Mouse (Mus musculus): ENCODE data around the gene Clnk. TPM values are rescaled to one million over a fixed set of nuclear protein-coding genes. Genes with fewer than 3 reads are reported as not detected.

The Clnk gene
- polyA plus RNA-seq, 1 experiment from 2014 or later = 0.29 TPM

DNA sequence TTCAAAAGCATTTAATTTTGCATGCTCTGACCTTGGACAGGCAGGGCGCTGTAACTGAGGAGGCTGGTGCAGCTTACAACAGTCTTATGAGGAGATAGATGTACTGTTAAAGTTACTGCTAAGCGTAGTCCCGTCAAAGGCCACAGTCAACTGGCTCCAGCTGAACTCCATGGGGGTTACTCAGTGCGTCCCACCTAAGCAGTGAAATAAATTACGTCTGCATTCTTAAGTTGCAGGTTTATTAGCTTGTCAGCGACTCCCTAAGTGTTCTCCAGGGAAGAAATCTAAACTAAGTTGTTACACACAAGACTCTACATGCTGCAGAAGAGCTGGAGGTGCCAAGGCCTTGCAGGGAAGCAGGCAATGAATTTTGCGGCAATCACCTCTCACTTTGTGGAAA is 77.7 kb downstream of the Clnk start:
- H3K9me3 ChIP-seq (ENCODE audit: control insufficient read depth, low read depth, low read length) = no peaks in the 10 kb centered on the region
- H3K4me2 ChIP-seq (replicated peaks; ENCODE audit: low read depth, low read length) = no peak overlapping the region
- H3K27me3 ChIP-seq (ENCODE audit: control insufficient read depth, insufficient read depth, low read length) = no peaks in the 10 kb centered on the region
- 69% methylated on average over 7 of the region's 7 CpGs for WGBS
- H3K36me3 ChIP-seq (ENCODE audit: control insufficient read depth, insufficient read depth, low read length) = no peaks in the 10 kb centered on the region
- H3K9ac ChIP-seq (replicated peaks; ENCODE audit: low read depth, low read length) = no peak overlapping the region
- no peaks in the 10 kb centered on the region for H3K4me1 ChIP-seq (ENCODE audit: control insufficient read depth, insufficient read depth, low read length)
- no peak for ATAC-seq (ENCODE audit: insufficient number of reproducible peaks, insufficient read depth, low FRiP score, low read depth)
- H3K4me3 ChIP-seq (ENCODE audit: low read depth, low read length) = no peak overlapping the region
- no peak overlapping the region for H3K27ac ChIP-seq (ENCODE audit: low read length)

DNA sequence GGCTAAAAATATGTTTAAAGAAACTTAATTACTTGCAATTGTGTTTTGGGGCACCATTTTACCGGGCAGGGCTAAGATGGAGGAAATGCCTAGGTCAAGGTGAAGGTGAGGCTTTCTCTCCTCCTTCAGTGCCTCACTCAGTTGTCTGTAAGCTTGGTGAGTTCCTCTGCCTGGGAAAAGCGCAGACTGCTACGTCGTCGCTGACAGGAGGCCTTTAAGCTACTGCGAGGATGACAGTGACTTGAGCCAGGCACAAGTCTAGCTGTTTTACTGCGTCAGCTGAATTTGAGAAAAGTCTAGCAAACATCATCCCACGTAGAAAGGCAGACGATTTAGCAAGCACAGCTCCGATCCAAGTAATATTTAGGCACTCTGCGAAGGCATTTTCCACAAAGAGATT is 81.5 kb downstream of the Clnk start:
- WGBS = 42% methylated on average over 11 of the region's 11 CpGs
- H3K36me3 ChIP-seq (ENCODE audit: control insufficient read depth, insufficient read depth, low read length) = no peaks in the 10 kb centered on the region
- H3K4me2 ChIP-seq (replicated peaks; ENCODE audit: low read depth, low read length) = no peak overlapping the region
- no peaks in the 10 kb centered on the region for H3K27me3 ChIP-seq (ENCODE audit: control insufficient read depth, insufficient read depth, low read length)
- no peak overlapping the region for H3K27ac ChIP-seq (ENCODE audit: low read length)
- no peak overlapping the region for H3K4me3 ChIP-seq (ENCODE audit: low read depth, low read length)
- ATAC-seq (ENCODE audit: insufficient number of reproducible peaks, insufficient read depth, low FRiP score, low read depth) = no peak
- no peak overlapping the region for H3K9ac ChIP-seq (replicated peaks; ENCODE audit: low read depth, low read length)
- H3K4me1 ChIP-seq (ENCODE audit: control insufficient read depth, insufficient read depth, low read length) = no peaks in the 10 kb centered on the region
- no peaks in the 10 kb centered on the region for H3K9me3 ChIP-seq (ENCODE audit: control insufficient read depth, low read depth, low read length)

DNA sequence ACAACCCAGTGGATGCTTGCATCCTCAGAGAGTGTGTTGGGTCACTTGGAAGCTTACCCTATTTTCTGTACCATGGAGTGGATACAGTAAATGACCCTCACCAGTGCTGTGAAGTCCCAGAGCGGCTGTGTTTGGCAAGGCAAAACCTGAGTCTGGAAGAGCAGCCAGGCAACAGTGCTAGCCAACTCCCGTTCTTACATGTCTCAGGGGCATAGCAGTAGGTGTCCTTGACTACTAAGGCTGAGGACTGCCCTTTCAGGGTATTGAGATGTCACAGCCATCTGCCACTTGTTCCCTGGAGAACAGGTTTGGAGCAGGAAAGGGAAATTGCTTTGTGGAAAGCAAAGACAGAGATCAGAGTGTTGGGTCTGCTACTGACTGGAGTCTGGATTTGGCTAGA is 85.5 kb downstream of the Clnk start:
- Histone ChIP-seq H3K27me3 (ENCODE audit: control insufficient read depth, insufficient read depth, low read length) (no peaks in the 10 kb centered on the region), H3K4me1 (ENCODE audit: control insufficient read depth, insufficient read depth, low read length) (no peaks in the 10 kb centered on the region), H3K9ac (replicated peaks; ENCODE audit: low read depth, low read length) (no peak overlapping the region), H3K36me3 (ENCODE audit: control insufficient read depth, insufficient read depth, low read length) (no peaks in the 10 kb centered on the region), H3K4me2 (replicated peaks; ENCODE audit: low read depth, low read length) (no peak overlapping the region), H3K27ac (ENCODE audit: low read length) (no peak overlapping the region), H3K4me3 (ENCODE audit: low read depth, low read length) (no peak overlapping the region), H3K9me3 (ENCODE audit: control insufficient read depth, low read depth, low read length) (no peaks in the 10 kb centered on the region)
- no peak for ATAC-seq (ENCODE audit: insufficient number of reproducible peaks, insufficient read depth, low FRiP score, low read depth)
- 77% methylated on average over 2 of the region's 2 CpGs for WGBS

DNA sequence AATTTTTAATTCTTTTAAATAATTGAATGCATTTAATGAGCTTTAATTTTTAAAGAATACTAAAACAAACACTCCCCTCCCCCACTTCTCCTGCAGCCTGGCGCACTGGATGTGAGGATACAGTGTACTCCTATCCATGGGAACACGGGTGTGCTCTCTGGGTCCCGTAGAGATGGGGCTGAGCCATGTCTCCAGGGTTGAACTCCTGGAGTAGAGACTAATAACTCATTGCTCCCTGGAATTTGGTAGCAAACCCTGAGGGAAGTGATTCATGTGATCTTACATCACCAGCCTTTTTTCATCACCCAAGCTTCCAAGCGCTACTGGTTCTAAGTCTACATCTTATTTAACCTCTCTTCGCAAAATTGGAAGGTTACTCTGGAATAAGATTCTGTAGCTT is 87.8 kb downstream of the Clnk start:
- WGBS = 86% methylated on average over 5 of the region's 5 CpGs
- no peak overlapping the region for H3K27ac ChIP-seq (ENCODE audit: low read length)
- no peak for ATAC-seq (ENCODE audit: insufficient number of reproducible peaks, insufficient read depth, low FRiP score, low read depth)

GRCm38 (mm10) chr5:38787851-38788520 is 88.6 kb downstream of the Clnk start:
- Histone ChIP-seq H3K9me3 (ENCODE audit: control insufficient read depth, low read depth, low read length) (no peaks in the 10 kb centered on the region), H3K27me3 (ENCODE audit: control insufficient read depth, insufficient read depth, low read length) (no peaks in the 10 kb centered on the region), H3K4me1 (ENCODE audit: control insufficient read depth, insufficient read depth, low read length) (no peaks in the 10 kb centered on the region), H3K36me3 (ENCODE audit: control insufficient read depth, insufficient read depth, low read length) (no peaks in the 10 kb centered on the region), H3K9ac (replicated peaks; ENCODE audit: low read depth, low read length) (no peak overlapping the region), H3K4me3 (ENCODE audit: low read depth, low read length) (no peak overlapping the region), H3K27ac (ENCODE audit: low read length) (no peak overlapping the region), H3K4me2 (replicated peaks; ENCODE audit: low read depth, low read length) (0 out of 2 replicates have a peak overlapping the region, but pooled peaks have one; percentile 5)
- WGBS = 28% methylated on average over 15 of the region's 15 CpGs
- no peak for ATAC-seq (ENCODE audit: insufficient number of reproducible peaks, insufficient read depth, low FRiP score, low read depth)

More for the DNA sequence above, 87.8 kb downstream of the Clnk start:
- Histone ChIP-seq H3K36me3 (ENCODE audit: control insufficient read depth, insufficient read depth, low read length) (no peaks in the 10 kb centered on the region), H3K9me3 (ENCODE audit: control insufficient read depth, low read depth, low read length) (no peaks in the 10 kb centered on the region), H3K9ac (replicated peaks; ENCODE audit: low read depth, low read length) (no peak overlapping the region), H3K27me3 (ENCODE audit: control insufficient read depth, insufficient read depth, low read length) (no peaks in the 10 kb centered on the region), H3K4me1 (ENCODE audit: control insufficient read depth, insufficient read depth, low read length) (no peaks in the 10 kb centered on the region), H3K4me2 (replicated peaks; ENCODE audit: low read depth, low read length) (no peak overlapping the region), H3K4me3 (ENCODE audit: low read depth, low read length) (no peak overlapping the region)

DNA sequence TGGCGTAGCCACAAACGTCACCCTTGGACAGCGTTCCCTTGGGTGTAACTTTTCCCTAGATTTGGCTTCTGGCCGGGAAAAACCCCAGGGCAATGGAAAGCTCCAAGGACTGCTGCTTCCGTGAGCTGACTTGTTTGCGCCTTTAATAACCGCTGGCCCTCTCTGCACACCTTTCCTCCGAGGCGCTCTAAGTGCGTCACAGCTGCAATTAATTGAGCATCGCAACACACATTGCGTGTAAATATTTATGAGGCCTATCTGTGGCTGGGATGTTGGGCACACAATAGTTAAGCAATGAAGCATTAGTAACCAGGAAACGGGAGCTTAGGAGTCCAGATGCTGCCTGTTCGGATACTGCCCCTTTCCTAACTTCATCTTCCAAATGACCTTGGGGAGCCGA is 90.5 kb downstream of the Clnk start:
- WGBS = 83% methylated on average over 15 of the region's 15 CpGs
- Histone ChIP-seq H3K27me3 (ENCODE audit: control insufficient read depth, insufficient read depth, low read length) (no peaks in the 10 kb centered on the region), H3K4me3 (ENCODE audit: low read depth, low read length) (no peak overlapping the region), H3K27ac (ENCODE audit: low read length) (no peak overlapping the region), H3K9ac (replicated peaks; ENCODE audit: low read depth, low read length) (no peak overlapping the region), H3K9me3 (ENCODE audit: control insufficient read depth, low read depth, low read length) (no peaks in the 10 kb centered on the region), H3K4me1 (ENCODE audit: control insufficient read depth, insufficient read depth, low read length) (no peaks in the 10 kb centered on the region), H3K4me2 (replicated peaks; ENCODE audit: low read depth, low read length) (no peak overlapping the region), H3K36me3 (ENCODE audit: control insufficient read depth, insufficient read depth, low read length) (no peaks in the 10 kb centered on the region)
- ATAC-seq (ENCODE audit: insufficient number of reproducible peaks, insufficient read depth, low FRiP score, low read depth) = no peak

- no peaks in the 10 kb centered on the region for H3K27me3 ChIP-seq (ENCODE audit: control insufficient read depth, insufficient read depth, low read length)
- ATAC-seq (ENCODE audit: insufficient number of reproducible peaks, insufficient read depth, low FRiP score, low read depth) = no peak
- H3K4me1 ChIP-seq (ENCODE audit: control insufficient read depth, insufficient read depth, low read length) = no peaks in the 10 kb centered on the region
- no peak overlapping the region for H3K4me2 ChIP-seq (replicated peaks; ENCODE audit: low read depth, low read length)
- H3K36me3 ChIP-seq (ENCODE audit: control insufficient read depth, insufficient read depth, low read length) = no peaks in the 10 kb centered on the region
- no peak overlapping the region for H3K9ac ChIP-seq (replicated peaks; ENCODE audit: low read depth, low read length)
- no peaks in the 10 kb centered on the region for H3K9me3 ChIP-seq (ENCODE audit: control insufficient read depth, low read depth, low read length)
- 83% methylated on average over 8 of the region's 8 CpGs for WGBS
- no peak overlapping the region for H3K4me3 ChIP-seq (ENCODE audit: low read depth, low read length)
- no peak overlapping the region for H3K27ac ChIP-seq (ENCODE audit: low read length)
Measured at GRCm38 (mm10) chr5:38785686-38786085, 90.9 kb downstream of the Clnk start.

- Histone ChIP-seq H3K36me3 (ENCODE audit: control insufficient read depth, insufficient read depth, low read length) (no peaks in the 10 kb centered on the region), H3K4me2 (replicated peaks; ENCODE audit: low read depth, low read length) (no peak overlapping the region), H3K4me3 (ENCODE audit: low read depth, low read length) (no peak overlapping the region), H3K9me3 (ENCODE audit: control insufficient read depth, low read depth, low read length) (no peaks in the 10 kb centered on the region), H3K4me1 (ENCODE audit: control insufficient read depth, insufficient read depth, low read length) (no peaks in the 10 kb centered on the region), H3K27me3 (ENCODE audit: control insufficient read depth, insufficient read depth, low read length) (no peaks in the 10 kb centered on the region), H3K9ac (replicated peaks; ENCODE audit: low read depth, low read length) (no peak overlapping the region), H3K27ac (ENCODE audit: low read length) (no peak overlapping the region)
- WGBS = 23% methylated on average over 4 of the region's 4 CpGs
- ATAC-seq (ENCODE audit: insufficient number of reproducible peaks, insufficient read depth, low FRiP score, low read depth) = no peak
Measured at GRCm38 (mm10) chr5:38781813-38782212, 94.8 kb downstream of the Clnk start.

GRCm38 (mm10) chr5:38780631-38781030 is 96.0 kb downstream of the Clnk start:
- H3K4me2 ChIP-seq (replicated peaks; ENCODE audit: low read depth, low read length) = no peak overlapping the region
- no peak for ATAC-seq (ENCODE audit: insufficient number of reproducible peaks, insufficient read depth, low FRiP score, low read depth)
- H3K36me3 ChIP-seq (ENCODE audit: control insufficient read depth, insufficient read depth, low read length) = no peaks in the 10 kb centered on the region
- H3K4me1 ChIP-seq (ENCODE audit: control insufficient read depth, insufficient read depth, low read length) = no peaks in the 10 kb centered on the region
- 38% methylated on average over 8 of the region's 8 CpGs for WGBS
- H3K9ac ChIP-seq (replicated peaks; ENCODE audit: low read depth, low read length) = no peak overlapping the region
- H3K27ac ChIP-seq (ENCODE audit: low read length) = no peak overlapping the region
- no peak overlapping the region for H3K4me3 ChIP-seq (ENCODE audit: low read depth, low read length)
- H3K27me3 ChIP-seq (ENCODE audit: control insufficient read depth, insufficient read depth, low read length) = no peaks in the 10 kb centered on the region
- H3K9me3 ChIP-seq (ENCODE audit: control insufficient read depth, low read depth, low read length) = no peaks in the 10 kb centered on the region

Measured in stomach, embryonic 14.5 days (tissue).